Mouse (Mus musculus) mammary gland, adult 2 months (tissue): ENCODE results near the gene Mbnl3. TPM values are rescaled to one million over a fixed set of nuclear protein-coding genes. Genes with fewer than 3 reads are reported as not detected.

Experiments
- polyA plus RNA-seq: library from polyadenylated mRNA; depleted of rRNA; stranded (reverse); fragments of >200 nt; gene quantifications from 2 replicates; pipeline ENCODE4 v1.2.3, GENCODE M21; 2012; ENCODE audit warnings: low replicate concordance; rRNA removed

Mbnl3 gene
- 4.0 and 4.8 TPM in 2 replicates for polyA plus RNA-seq

GRCm38 (mm10) chrX:51206432-51206831 is at the start of gene Mbnl3:
Gene Mbnl3 (minus strand): TSS chrX:51206532.

Other genes with a start within 250 kb of the Mbnl3 start
- gene Rap2c, start 188.5 kb downstream of the Mbnl3 start, polyA plus RNA-seq: 1.2 and 5.7 TPM in 2 replicates